Mouse (Mus musculus) gonadal fat pad, adult 2 months (tissue): ENCODE measurements at regions not wholly inside any gene's neighbourhood (a gene's known extent, or its start where the extent isn't known, plus 50 kb on each side); places are given as distances from the start of the nearest gene placed in this dataset.

ENCODE experiments used
- DNase-seq: peaks from one replicate; pipeline ENCODE4 v3.0.0-alpha.2; 2012; ENCODE audit warnings: low read depth

DNA sequence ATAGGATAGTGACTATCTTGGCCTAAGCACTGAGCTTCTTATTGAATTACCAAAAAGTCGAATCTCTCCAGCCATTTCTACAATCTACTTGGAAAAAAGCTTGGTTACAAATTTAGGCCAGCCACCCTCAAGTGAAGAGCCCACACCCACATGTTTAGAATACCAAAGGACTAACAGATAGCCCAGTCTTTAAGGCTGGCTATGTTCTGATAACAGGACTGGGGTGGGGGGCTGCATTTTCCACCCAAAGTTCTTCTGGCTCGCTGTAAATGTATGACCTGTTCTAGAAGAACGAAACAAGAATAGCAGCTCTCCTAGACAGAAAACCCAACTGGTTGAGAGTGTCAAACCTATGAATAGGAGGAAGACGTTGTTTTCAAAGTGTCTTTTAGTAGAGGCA, 130.6 kb upstream of the Cited2 start:
- DNase-seq: no peak

DNA sequence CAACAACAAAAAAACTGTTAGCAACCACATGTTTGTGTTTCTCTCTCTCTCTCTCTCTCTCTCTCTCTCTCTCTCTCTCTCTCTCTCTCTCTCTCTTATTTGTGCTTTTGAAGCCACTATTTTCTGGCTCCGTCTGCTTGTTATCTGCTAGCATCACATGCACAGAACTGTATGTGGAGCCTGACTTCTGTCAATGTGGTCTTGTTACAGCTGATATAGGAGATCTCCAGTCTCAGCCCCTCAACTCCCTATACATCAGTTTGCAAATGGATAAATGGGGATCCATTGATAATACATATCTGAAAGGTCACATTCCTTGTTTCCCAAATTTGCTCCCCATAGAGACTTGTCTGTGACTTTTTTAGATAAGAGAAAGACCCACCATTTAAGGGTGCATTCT, 126.9 kb upstream of the Cited2 start:
- no peak for DNase-seq

DNA sequence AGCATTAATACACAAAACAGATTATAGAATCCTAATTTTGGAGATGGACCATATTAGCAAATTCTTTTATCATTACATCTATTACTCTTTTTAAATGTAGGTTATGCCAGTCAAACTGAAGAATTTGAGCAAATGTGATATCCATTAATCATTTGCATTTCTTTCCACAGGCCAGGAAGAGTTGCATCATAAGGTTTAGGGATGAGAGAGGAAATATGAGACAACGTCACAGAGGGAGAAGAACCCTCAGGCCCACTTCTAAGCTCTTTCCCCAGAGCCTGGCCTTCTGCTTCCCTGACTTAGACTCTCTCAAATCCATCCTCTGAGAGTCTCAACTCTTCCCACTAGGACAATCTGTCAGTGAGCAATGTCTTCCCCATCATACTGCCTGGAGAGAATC, 126.3 kb upstream of the Cited2 start:
- DNase-seq: no peak

DNA sequence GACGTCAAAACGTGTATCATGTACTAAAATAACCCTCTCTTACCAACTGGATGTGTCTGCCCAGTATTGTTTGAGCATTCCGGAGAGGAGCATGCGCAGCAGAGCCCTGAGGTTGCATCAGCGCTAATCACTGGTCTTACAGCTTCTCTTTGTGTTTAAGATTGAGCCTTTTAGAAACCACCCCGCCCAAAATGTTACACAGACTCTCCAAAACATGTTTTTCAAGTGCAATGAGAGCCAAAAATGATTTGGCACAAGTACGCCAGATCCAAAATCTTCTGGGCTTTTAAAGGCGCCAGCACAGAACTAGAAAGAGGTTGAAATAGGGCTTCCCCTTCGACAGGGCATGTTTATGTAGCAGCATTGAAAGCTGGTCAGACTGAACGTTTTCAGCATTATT, 123.8 kb upstream of the Cited2 start:
- DNase-seq: peak; percentile 40

DNA sequence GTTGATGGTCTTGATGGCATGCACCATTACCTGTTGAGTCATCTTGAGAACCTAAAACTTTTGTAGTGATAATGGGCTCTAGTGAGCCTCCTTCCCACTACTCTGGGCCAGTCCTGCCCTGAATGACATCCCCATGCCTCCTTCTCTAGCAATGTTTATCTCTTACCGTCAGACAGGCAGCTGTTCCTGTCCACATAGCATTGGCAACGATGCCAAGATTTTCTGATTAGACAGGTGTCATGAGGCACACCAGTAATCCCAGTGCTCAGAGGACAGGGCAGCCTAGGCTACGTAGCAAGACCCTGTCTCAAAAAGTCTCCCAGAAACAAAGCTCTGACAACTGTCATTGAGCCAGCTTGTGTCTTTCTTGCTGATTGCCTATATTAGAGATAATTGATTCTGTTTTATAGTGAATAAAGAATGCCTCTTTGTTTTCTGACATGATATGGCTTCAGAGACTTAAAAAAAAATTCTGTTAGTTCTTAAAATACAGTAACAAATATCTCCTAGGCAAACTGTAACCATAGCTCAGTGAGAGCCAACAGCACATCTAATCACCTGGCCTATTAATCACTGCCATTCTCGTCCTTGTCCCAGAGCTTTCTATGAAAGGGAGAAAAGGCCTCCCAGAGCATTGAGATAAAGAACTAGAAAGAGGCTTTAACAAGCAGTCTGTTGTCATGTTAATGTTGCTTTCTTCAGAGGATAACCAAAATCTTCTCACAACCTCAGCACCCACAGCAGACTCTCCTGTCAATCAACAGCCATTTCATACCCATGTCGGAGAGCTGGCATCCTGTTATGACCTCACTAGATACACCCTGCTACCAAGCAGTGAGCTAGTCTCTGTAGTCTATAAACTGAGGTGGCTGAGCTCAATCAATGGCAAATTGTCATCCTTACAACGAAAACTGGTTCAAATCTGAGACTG, 122.9 kb upstream of the Cited2 start:
- no peak for DNase-seq

DNA sequence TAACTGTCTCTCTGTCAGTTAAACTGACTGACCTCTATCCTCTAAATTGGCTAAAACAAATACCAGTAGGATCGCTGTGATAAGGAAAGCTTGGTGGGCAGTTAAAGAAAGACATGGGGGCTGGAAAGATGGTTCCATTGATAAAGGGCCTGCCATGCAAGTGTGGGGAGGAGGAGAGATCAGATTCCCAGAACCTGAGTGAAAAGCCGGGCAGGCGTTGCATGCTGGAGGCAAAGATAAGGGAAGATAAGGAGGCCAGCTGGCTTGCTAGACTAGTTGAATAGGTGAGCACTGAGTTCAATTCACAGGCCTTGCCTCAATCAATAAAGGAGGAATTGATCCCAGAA, 122.3 kb upstream of the Cited2 start:
- DNase-seq: no peak

DNA sequence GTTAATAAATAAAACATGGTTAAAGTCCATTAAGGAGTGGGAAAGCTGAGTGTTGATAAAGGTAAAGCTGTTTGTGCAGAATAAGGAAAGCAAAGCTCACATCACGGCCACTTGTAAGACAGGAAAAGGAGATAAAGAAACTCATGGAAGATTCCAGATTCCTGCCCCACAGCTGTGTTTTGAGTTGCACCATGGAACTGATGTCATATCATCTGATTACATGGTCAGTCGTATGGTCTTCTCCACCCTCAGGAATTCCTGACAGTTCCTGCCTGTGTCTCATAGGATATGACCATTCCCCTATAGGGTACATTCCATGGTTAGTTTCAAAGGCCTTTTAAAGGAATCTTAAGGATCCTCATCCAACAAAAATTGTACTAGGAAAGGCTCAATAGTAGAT, 120.6 kb upstream of the Cited2 start:
- DNase-seq: no peak

DNA sequence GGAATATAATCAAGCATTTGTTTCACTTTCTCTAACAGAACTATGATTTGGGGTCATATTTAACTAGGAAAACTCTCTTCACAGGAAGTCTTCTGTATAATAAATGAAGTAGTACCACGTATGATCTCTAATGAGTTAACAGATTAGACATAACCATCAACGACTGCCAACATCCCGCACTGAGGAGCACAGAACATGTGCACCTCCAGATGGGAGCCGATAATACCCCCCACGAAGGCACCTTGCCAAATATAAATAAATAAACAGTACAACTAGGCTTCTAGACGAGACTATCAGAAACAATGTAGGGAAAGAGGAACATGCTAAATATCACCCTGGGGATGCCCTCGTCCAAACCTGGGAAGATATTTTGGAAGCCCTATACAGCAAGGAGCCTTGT, 114.8 kb upstream of the Cited2 start:
- no peak for DNase-seq

DNA sequence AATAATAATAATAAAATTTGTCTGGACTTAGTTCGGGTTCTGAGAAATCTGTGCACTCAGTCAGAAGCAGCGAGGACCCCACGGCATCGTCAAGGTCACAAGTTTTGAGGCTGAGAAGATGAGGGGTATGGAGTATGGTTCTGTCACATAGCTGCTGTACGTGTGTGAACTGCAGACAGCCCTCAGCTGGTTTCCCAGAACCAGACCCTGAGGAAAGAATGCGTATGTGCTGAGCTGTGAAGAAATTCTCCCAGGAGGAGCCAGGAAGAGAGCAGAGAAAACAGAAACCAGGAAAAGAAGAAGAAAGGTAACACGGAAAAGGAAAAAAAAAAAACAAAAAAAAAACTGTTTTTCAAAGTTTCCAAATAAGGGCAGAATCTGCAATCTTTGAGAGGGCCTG, 112.4 kb upstream of the Cited2 start:
- no peak for DNase-seq

DNA sequence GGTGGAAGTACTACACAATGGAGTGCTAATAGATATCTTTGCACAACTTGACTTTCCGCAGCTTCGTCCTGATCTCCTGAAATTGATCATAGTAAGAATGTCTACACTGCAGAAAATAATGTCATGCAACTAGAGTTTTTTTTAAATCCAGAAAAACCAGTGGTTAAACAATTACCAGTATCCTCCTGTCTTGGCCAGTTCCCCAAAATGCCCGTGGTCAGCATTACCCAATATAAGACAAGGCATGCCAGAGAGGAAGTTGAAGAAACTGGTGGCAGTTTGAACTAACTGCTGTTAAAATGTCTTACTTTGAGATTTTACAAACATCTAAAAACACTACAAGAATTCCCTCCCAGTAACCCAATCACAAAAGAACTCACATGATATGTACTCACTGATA, 109.7 kb upstream of the Cited2 start:
- no peak for DNase-seq

DNA sequence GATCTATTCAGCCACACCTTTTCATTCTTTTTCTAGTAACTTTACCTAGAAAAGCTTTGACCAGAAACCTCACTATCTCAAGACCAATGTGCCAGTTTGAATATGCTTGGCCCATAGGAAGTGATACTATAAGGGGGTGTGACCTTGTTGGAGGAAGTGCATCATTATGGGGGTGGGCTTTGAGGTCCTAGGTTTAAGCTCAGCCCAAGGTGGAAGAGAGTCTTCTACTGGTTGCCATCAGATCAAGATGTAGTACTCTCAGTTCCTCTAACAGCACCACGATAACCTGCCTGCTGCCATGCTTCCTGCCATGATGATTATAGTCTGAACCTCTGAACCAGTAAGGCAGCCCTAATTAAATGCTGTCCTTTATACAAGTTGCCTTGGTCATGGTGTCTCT, 105.0 kb upstream of the Cited2 start:
- DNase-seq: no peak

DNA sequence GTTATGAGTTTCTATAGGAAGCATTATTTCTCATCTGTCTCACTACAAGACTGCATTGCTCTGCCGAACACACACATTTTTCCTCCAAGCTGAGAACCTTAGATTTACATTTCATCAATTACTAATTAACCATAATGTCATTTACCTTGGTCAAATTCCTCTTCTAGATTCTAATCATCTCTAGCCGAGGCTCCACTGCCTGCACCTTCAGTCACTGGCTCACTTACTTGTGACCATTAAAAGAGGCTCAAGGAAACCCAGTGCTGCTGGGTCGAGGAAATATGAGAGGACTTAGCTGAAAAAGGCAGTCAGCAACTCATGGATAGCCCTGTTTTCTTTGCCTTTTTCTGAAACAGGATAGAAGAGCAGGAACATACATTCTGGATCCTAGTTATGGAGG, 103.4 kb upstream of the Cited2 start:
- no peak for DNase-seq

DNA sequence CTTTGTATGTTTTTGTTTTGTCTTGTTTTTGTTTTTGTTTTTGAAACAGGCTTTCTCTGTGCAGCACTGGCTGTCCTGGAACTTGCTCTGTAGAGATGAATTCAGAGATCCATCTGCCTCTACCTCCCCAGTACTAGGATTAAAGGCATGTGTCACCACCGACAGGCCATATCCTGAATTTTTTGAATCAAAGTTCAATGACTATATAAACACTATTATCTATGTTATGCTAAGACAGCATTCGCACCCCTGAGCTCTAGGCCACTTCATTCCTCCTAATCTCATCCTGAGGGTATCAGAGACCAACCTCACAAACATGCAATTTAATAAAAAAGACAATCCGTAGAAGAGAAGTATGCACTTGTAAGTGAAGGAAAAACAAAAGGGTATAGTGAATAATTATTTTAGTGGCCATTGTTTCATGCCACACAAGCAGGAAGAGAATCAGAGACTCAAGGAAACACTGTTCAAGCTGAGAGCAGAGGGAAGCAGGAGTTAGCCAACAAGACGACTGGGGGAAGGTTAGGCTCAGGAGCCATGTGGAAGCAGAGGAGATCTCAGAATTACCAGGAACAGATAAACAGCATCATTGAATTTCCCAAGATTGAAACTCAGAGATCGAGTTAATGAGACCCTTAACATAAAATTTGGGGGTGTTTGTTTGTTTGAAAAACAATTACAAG, 101.2 kb upstream of the Cited2 start:
- DNase-seq: no peak

DNA sequence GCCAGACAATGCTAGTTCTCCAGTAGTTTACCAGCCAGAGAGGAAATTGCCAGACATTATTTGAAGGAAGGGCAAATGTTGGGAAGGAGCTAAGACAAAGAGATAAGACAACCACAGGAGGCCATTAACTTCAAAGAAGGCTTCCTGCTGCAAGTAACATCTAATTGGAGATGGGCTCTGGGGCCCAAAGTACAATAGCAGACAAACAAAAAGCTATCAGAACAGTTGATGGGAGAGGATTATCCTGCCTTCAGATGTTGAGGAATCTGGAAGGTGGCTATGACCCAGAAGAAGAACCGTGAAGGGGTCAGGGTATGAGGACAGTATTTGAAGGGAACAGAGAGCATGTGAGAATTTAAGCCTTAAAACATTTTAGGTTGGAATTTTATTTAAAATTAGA, 100.2 kb upstream of the Cited2 start:
- no peak for DNase-seq

DNA sequence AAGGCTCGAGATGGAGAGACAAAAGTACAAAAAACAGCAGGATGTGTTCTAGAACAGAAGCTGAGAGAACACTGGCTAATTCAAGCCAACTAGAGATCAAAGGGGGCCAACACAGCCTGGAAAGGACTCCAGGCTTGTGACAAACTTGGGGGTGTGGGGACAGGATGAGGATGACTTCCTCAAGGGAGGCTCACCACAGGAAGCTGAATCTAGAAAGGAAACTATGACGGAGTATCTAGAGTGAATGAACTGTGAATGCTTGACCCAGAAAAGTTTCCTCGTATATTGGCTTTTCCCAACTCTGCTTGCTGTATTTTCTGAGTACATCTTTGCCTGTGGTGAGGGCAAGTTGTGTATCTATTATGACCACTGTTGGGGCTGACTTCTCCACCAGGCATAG, 93.3 kb upstream of the Cited2 start:
- no peak for DNase-seq

DNA sequence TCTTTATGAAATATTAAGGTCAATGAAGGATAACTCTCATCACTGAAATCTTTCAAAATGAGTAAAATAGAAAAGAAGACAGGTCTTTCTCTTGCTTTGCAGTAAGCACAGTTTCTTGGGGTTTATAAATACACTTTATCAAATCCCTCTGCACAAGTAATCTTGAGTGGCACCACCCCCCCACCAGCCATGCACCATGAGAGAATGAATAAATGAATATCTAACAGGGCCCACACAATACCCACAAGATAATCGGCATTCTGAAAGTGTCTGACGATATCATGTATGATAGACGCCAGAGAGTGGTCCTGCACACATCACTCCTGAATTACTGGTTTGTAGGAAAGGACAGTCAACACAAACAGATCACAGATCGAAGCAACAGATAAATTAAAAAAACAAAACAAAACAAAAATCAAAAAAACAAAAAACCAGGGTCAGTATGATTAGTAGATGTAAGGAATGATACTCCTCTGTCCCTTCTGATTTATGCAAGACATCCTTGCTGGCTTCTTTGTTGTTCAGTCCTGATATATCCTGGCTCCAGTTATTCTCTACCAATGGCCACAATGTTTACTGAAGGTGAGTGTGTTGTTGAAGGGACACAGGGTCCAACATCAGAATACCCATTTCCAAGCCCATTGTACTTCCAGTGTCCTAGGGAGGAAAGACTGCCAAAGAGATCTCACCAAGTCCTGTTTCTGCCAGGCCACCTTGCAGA, 92.0 kb upstream of the Cited2 start:
- DNase-seq: no peak

DNA sequence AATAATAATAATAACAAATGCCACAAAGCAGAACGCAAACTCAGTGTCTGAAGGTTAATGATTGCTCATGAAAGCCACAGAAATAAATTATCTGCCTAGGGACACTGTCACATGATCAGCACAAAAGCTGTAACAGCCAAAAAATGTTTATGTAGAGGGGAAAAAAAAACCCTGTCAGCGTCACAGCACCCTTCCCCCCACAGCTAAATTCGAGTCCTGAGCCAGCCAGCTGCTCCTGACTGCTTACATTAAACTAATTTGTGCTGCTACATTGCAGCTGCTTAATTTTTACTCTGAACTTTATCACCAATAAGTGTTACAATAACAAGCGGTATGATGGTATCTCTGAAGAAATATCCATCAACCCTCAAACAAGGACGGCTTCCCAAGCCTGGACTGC, 91.2 kb upstream of the Cited2 start:
- DNase-seq: no peak

DNA sequence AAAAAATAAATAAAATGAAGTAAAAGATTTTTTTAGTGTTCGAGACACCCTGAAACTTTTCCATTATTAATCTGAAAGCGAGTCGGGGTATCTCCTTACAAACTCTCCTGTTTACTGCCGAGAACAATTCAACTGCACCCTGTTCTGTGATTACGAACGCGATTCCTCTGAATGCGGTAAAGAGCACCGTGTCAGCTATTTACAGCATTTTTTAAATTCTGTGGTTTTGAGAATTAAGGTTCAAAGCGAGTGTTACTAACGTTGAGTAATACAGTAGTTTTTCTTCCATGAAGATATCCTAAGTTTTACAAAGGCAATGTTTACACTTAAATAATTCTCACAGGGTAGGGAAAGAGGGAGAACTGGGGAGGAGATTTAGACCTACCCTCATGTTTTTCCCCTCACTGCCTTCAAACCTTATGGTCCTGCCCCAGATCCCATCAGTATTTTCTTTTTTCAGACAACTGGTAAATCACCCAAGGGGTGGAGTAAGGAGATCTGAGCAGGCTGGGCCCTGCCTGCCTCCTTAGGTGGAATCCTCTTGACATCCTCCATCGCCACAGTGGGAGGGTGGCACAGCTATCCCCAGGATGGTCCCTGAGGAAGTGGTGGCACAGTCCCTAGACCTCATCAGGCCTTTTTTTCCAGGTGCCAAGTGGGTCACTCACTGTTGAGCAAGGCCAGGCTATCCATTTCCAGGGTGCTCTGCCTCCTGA, 89.9 kb upstream of the Cited2 start:
- DNase-seq: no peak

DNA sequence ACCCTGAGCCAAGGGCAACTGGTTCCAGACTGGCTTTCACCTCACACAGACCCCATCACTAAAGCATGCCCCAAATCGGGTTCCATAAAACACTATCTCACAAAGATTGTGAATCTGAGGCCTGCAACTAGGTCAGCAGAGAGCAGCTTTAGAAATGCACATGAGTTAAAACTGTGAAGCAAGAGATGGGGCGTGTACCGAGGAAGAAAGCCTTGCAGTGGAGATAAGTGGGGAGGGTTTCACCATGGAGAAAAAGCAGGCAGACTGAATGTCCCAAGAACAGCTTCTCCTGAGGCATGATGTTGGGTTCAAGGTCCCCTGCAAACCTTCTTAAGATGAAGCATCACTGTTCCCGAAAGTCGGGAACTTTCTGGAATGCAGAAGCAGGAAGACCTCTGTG, 77.7 kb upstream of the Cited2 start:
- no peak for DNase-seq

DNA sequence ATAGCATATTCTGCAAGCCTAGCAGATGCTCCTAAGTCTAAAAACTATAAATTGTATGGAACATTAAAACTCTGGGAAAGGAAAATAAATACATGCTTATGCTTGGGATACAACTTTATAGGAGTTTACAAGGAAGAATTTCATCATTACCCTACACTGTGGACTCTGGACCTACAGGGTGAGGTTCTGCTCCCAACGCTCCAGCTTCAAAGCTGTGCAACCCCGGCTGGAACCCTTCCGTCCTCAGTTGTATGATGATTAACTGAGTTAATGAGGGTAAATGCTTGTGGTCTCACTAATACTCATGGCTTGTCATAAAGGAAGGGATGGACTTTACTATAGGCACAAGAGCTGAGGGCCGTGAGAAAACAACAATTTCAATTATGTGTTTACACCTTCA, 76.6 kb upstream of the Cited2 start:
- no peak for DNase-seq

DNA sequence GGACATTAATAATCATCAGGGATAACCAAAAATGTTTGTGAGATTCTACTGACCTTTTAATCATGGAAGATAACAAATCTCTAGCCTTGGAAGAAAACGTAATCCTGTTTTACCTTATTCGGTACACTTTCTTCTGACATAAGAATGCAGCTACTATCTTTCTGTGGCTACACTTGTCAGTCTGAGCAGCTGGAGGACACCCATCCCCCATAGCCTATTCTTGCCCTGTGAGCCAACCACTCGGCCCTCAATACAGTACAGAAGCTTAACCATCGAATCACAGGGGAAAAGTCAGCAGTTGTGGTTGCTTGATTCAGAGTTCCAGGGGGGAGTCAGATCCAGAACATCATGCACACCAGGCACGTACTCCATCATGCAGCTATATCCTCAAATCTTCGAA, 74.9 kb upstream of the Cited2 start:
- DNase-seq: no peak
